Mouse (Mus musculus) embryo, embryonic 10.5 days (tissue): ENCODE results near the gene Chid1.
A peak's percentile ranks its signal among the peaks of the same experiment; 100 is the strongest.

Experiments
- DNase-seq: peaks from one replicate; pipeline ENCODE4 v3.0.0-alpha.2; 2015; ENCODE audit warnings: low spot score

The Chid1 gene

DNA sequence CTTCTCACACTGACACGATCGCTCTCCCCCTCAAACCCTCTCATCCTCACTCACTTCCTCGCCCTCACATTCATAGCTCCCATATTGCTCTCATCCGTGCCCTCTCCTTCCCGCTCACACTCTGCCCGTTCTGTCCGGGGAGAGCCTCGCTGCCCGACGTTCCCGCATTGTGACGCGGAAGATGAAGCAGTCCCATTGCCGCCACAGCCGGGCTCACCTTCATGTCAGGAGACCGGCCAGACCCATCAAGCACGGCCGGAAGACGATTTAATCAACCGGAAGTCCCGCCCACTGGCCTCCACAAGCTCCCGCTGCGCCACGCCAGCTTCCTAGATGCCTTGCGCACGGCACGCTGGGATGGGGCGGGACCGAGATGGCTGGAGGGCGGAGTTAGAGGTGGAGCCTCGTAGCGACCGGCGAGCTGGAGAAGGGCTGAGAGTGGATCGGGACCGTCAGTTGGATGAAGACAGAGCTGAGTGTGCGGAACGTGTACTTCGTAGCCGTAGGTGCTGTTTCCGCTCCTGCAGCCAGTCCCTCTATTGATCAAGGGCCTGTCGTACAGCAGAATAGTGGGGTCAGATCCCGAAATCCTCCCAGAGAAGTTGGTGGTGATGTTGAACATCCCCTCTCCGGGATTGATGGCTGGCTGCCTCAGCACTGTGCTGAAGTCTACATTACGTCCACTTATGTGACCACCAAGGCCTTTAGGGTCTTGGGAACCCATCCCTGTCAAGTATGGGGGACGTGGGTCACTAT is at the start of gene Chid1:
Chid1 (minus strand) TSS at position 302 of the 756 bp plus-strand sequence.
- peak; percentile 100 for DNase-seq

DNA sequence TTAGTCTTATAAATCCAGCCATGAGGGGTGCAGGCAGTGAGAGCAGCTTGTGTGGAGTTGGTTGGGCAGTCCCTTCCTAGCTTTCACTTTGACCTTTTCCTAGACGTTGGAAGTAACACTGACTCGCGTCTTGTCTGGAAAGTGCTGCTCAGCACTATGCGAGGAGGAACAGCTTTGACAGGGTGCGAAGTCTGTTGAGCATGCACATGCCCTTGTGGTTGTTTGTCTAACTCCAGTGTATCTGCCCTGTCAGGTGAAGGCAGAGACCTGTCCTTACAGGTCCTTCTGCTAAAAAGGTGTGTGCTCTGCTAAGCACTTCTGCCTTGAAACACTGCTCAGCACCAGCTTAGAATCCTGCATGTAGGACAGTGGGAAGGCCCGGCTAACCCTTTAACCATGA is 49.2 kb upstream of the Chid1 start:
- no peak for DNase-seq

GRCm38 (mm10) chr7:141585881-141586280 is 46.2 kb upstream of the Chid1 start:
- DNase-seq: no peak

- no peak for DNase-seq
Measured at GRCm38 (mm10) chr7:141585288-141585687, 45.6 kb upstream of the Chid1 start.

DNA sequence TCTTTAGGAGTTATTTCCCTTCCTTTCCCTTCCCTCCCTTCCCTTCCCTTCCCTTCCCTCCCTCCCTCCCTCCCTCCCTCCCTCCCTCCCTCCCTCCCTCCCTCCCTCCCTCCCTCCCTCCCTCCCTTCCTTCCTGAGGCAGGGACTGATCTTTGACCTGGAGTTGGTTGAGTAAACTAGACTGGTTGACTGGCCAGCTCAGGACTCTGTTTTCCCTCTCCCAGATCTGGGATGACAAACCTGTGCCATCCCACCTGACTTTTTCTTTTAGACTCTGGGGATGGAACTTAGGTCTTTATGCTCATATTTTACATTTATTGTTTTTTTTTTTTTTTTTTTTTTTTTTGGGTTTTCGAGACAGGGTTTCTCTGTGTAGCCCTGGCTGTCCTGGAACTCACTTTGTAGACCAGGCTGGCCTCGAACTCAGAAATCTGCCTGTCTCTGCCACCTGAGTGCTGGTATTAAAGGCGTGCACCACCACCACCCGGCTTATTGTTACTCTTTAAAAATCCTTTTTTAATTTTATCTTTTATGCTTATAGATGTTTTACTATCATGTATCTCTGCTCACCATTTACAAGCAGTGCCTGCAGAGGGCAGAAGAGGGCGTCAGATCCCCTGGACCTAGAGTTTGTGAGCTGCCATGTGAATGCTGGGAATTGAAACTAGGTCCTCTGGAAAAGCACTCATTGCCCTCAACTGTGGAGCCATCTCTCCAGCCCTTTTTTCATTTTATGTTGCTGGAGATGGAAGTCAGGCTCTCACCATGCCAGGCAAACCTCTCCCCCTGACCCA is 44.6 kb upstream of the Chid1 start:
- no peak for DNase-seq

DNA sequence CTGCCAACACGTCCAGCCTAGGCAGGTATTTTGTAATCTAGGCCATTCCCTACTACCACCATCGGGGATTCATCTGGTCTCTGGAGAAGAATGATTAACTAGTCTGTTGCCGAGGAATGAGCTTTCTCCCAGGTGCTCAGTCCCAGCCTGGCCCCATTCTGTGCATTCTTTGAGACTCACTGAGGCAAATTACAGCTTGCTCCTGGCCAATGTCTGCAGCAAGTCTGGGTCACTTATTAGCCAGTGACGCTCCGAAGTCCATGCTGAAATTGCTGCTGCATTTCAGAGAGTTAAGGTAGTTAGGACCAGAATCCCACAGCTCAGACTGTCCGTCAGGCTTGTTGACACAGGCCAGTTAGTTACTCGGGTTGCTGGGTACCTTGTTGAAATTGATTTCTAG is 41.7 kb upstream of the Chid1 start:
- no peak for DNase-seq

DNA sequence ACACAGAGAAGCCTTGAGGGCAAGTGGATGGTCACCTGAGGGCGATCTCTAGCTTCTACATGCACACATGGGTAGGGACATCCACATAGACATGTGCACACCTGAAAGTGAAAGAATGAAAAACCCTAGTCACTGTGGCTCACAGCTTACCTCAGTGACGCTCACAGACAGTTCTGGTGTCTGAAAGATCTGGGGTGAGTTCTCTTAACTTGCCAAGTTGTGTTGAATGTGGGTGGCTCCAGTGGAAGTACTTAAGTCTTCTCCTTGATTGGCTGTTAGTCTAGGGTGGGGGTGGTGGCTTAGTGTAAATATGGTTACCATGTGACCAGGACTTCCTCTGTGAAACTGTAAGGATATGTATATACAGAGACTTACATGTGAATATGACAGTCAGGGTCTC is 39.3 kb upstream of the Chid1 start:
- DNase-seq: no peak

DNA sequence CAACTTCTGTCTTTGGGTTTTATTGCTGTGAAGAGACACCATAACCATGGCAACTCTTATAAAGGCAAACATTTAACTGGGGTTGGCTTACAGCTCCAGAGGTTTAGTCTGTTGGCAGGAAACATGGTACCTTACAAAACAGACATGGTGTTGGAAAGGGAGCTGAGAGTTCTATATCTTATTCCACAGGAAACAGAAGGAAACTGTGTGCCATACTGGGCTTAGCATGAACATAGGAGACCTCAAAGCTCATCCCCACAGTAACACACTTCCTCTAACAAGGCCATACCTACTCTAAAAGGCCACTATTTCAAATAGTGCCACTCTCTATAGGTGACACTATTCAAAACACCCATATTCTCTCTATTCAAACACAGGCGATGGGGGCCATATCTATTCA is 38.9 kb upstream of the Chid1 start:
- no peak for DNase-seq

DNA sequence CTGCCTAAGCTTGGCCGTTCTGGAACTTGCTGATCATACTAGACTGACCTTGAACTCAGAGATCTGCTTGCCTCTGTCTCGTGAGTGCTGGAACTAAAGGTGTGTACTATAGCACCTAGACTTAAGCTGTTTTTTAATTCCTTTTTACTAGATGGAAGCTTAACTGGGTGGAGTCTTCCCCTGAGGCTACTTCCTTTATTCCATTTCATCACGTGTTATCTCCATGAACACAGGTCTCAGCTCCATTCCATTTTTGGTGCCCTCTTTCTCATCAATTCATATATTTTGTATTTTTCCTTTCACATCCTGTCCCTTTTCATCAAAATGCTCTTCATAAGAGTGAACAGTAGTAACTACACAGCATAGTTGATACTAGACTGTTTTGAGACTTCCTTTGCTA is 38.1 kb upstream of the Chid1 start:
- no peak for DNase-seq

- DNase-seq: no peak
Measured at GRCm38 (mm10) chr7:141575481-141575880, 35.8 kb upstream of the Chid1 start.

GRCm38 (mm10) chr7:141574041-141574440 is 34.4 kb upstream of the Chid1 start:
- no peak for DNase-seq

GRCm38 (mm10) chr7:141570625-141571295 is 31.1 kb upstream of the Chid1 start:
- DNase-seq: no peak

DNA sequence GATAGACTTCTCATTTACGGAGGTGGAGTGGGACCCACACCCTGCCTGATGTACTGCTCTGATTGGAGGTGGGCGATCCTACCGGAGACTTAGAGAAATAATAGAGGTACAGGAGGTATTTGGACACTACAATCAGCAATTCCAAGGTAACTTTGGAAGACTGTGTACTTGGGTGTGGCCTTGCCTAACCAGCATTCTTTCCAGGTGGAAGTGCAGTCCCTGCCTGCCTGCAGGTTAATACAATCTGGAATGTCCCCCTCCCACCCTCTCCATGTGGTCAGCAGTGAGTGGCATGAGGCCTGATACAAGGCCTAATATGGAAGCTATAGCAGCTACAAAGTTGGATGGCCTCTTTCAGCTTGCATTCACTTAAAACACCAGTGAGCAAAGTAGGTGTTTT is 30.3 kb upstream of the Chid1 start:
- no peak for DNase-seq

DNA sequence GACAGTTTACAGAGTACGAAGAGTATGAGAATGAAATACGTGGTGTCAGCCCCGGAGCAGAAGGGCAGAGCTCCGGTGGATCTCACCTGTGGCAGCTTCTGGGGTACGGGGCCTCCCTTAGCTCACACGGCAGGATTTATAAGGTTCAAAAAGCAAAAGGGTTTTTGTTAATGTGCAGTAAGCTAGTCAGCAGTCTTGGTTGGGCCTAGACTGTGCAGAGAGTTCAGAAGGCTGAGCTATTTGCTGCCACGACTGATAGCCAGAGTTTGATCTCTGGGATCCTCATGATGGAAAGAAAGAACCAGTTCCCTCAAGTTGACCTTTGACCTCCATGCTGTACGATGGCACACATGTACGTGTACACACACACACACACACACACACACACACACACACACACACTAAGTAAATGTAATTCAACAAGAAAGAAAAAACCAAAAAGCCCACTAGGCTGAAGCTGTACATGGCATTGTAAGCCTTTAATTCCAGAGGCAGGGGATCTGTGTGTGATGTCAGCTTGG is 29.7 kb upstream of the Chid1 start:
- no peak for DNase-seq

- no peak for DNase-seq
Measured at GRCm38 (mm10) chr7:141566587-141566986, 26.9 kb upstream of the Chid1 start.

DNA sequence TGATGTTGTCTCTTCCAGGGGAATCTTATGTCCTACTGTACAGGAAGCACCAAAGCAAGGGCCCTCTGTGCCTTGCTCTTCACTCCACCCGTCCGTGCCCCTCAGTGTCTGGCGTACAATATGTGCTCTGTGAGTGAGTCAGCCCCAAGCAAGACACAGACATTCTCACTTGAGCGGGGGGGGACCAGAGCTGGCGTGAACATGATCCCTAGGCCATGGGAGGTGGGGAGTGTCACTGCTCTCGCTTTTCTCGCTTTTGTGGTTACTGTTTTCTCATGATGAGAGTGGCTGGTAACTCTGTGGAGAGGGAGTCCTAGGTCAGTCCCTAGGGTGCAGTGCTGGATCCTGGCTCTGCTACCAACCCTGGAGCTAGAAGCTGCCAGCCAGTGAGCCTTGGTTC is 24.9 kb upstream of the Chid1 start:
- DNase-seq: no peak

- peak; percentile 77 for DNase-seq
Measured at GRCm38 (mm10) chr7:141562852-141563427, 23.3 kb upstream of the Chid1 start.

DNA sequence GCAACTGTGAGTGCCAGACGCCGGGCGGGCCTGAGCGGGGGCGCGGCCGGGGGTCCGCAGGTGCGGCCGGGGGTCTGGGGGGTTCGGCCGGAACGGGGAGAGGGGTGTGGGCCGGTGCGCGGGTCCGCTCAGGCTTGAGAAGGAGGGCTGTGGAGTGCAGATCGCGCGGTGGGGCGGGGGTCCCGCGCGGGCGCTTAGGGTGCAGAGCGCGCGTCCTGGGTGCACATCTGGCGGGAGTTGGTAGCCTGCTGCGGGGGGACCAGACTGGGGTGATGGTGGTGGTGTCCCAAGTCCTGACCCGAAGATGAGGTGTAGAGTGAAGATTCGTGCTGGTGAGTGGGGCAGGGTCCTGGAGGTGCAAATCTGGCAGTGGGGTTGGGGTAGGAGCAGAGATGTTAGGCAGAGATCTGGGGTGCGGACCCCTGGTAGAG is 22.8 kb upstream of the Chid1 start:
- DNase-seq: no peak

DNA sequence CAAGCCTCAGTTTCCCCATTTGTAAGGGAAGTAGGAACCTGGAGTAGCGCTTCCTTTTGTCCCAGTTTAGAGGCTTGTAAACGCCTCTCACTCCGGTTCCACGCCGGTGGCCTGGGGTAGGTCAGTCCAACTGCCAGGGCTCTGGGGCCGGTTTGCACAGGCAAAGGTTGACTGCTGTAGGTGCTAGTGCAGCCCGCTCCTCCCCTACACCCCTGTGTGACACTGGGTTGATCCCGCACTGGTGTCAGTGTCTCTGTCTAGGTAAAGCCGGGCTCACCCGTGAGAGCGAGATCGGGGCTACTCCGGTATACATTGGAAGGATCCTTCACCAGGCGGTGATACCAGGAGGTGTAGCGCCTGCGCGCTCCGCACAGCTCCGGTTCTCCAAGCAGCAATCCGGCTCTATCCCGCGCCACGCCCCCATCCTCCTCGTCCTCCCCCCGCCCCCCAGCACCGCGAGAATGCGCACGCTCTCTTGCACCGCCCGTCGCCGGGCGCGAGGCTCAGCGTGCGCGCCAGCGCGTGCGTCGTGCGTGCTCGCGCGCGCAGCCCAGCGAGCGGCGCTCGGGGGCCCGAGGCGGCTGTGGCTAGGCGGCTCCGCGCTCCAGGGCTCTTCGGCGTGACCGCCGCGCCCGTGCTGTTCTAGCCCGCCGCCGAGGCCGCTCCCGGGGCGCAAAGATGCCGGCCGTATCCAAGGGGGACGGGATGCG is 22.2 kb upstream of the Chid1 start, which contains the start of gene Ap2a2:
Ap2a2 (plus strand) TSS at position 492 of the 710 bp plus-strand sequence.
- DNase-seq: peak; percentile 98

GRCm38 (mm10) chr7:141560471-141560870 is 20.8 kb upstream of the Chid1 start:
- DNase-seq: no peak

DNA sequence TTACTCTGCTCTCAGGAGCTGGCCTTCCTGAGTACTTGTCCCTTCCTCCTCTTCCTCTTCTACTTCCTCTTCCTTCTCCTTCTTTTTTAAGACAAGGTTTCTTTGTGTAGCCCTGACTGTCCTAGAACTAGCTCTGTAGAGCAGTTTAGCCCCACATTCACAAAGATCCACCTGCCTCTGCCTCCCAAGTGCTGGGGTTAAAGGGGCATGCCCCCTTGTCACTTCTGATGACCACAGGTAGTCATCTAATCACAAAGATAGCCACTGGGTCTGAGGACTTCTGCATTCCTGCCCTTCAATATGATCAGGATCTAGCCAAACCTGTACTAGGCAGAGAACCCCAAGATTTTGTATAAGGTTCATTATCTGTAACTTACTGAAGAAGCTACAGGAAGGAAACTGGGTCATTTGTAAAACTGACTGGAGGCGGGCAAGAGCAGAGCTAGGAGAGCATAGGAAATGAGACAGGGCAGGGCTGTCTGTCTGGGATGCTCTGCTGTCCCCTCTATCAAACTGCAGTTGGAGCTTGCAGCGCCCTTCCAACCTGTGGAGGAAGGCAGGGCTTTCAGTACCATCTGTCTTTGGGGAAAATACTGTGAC is 20.2 kb upstream of the Chid1 start:
- no peak for DNase-seq
